Mouse (Mus musculus) left cerebral cortex, postnatal 36 days (tissue): ENCODE measurements around the gene Dlgap3. TPM values are rescaled to one million over a fixed set of nuclear protein-coding genes. Genes with fewer than 3 reads are reported as not detected.

ENCODE experiments used
- DNase-seq, 2 experiments: peaks; one replicate each; pipeline ENCODE4 v3.0.0; 2021 to 2022; ENCODE audit warnings: low spot score in 2 of 2, mixed read lengths in 1 of 2
- intact Hi-C: fragments of 180-260 bp; cut with DNase I; formaldehyde crosslinking; loops from one replicate; pipeline ENCODE4 v1.15.1; 2025
- total RNA-seq, 2 experiments: library from RNA; stranded (reverse); gene quantifications; 2 replicates each; pipeline ENCODE4 v1.2.3; 2021

The Dlgap3 gene
- total RNA-seq, 2 experiments from 2014 or later, result 380 to 420 TPM

- intact Hi-C loops, result loop anchor here (2.0 to 5.0 kb wide), 2 partner anchors 64 to 85 kb away; no protein-coding TSS in a partner anchor
- DNase-seq, result peak in 1 of 2 experiments; percentile 43
Observed at GRCm38 (mm10) chr4:127237271-127237670, 68.3 kb downstream of the Dlgap3 start.

- DNase-seq, result no peak
- intact Hi-C loops, result loop anchor here (5.0 kb wide), 2 partner anchors 165 to 180 kb away; partner anchors contain the start of genes Zmym1 and Zmym6
Observed at GRCm38 (mm10) chr4:127242696-127243095, 73.7 kb downstream of the Dlgap3 start.

GRCm38 (mm10) chr4:127243552-127243951 lies 74.5 kb downstream of the Dlgap3 start, which contains the start of gene Smim12:
Smim12 (plus strand) TSS chr4:127243784.
- intact Hi-C loops, result loop anchor here (5.0 kb wide), 2 partner anchors 166 to 181 kb away; partner anchors contain the start of genes Zmym1 and Zmym6

GRCm38 (mm10) chr4:127243953-127244352 lies 74.9 kb downstream of the Dlgap3 start:
- no peak for DNase-seq

More at GRCm38 (mm10) chr4:127243552-127243951, 74.5 kb downstream of the Dlgap3 start, which contains the start of gene Smim12:
- peak; percentile 98 to 99 for DNase-seq

GRCm38 (mm10) chr4:127249701-127250349 lies 80.8 kb downstream of the Dlgap3 start:
- intact Hi-C loops, result loop anchor here (5.0 kb wide), 1 partner anchor 208 kb away; no protein-coding TSS in a partner anchor

More at GRCm38 (mm10) chr4:127243953-127244352, 74.9 kb downstream of the Dlgap3 start:
- intact Hi-C loops, result loop anchor here (5.0 kb wide), 2 partner anchors 167 to 182 kb away; partner anchors contain the start of genes Zmym1 and Zmym6

GRCm38 (mm10) chr4:127251963-127252585 lies 83.1 kb downstream of the Dlgap3 start:
- intact Hi-C loops, result loop anchor here (2.0 kb wide), 1 partner anchor 67 kb away; no protein-coding TSS in a partner anchor
- DNase-seq, result peak; percentile 40 to 60

More at GRCm38 (mm10) chr4:127249701-127250349, 80.8 kb downstream of the Dlgap3 start:
- DNase-seq, result peak; percentile 91 to 94

GRCm38 (mm10) chr4:127256739-127257138 lies 87.7 kb downstream of the Dlgap3 start:
- no peak for DNase-seq
- intact Hi-C loops, result no loop called here

- intact Hi-C loops, result no loop called here
- no peak for DNase-seq
Observed at GRCm38 (mm10) chr4:127258186-127258897, 89.3 kb downstream of the Dlgap3 start.

- no peak for DNase-seq
- intact Hi-C loops, result no loop called here
Observed at GRCm38 (mm10) chr4:127261601-127262000, 92.6 kb downstream of the Dlgap3 start.

- intact Hi-C loops, result no loop called here
- no peak for DNase-seq
Observed at GRCm38 (mm10) chr4:127263438-127264182, 94.6 kb downstream of the Dlgap3 start.

GRCm38 (mm10) chr4:127264183-127264554 lies 95.2 kb downstream of the Dlgap3 start:
- intact Hi-C loops, result no loop called here

GRCm38 (mm10) chr4:127278451-127279001 lies 109.5 kb downstream of the Dlgap3 start:
- intact Hi-C loops, result no loop called here
- no peak for DNase-seq

More at GRCm38 (mm10) chr4:127264183-127264554, 95.2 kb downstream of the Dlgap3 start:
- DNase-seq, result no peak

GRCm38 (mm10) chr4:127279241-127279640 lies 110.2 kb downstream of the Dlgap3 start:
- intact Hi-C loops, result no loop called here
- DNase-seq, result no peak

Other genes with a start within 250 kb of the Dlgap3 start
- 10 to 100 TPM; 43.4 to 61.0 TPM for gene Zmym4, start 201.1 kb upstream of the Dlgap3 start, total RNA-seq
- gene Sfpq, start 147.9 kb upstream of the Dlgap3 start, total RNA-seq, result 100 to 1,000 TPM; 163 to 281 TPM
- 10 to 100 TPM in 1 of 2 experiments, 1 to 10 TPM in 1; 9.8 to 15.9 TPM for gene Zmym1, start 108.1 kb upstream of the Dlgap3 start, total RNA-seq
- gene Zmym6, start 91.8 kb upstream of the Dlgap3 start, total RNA-seq, result 10 to 100 TPM; 27.0 to 38.0 TPM
- 1 to 10 TPM; 1.9 to 4.1 TPM for gene Tmem35b, start 45.5 kb upstream of the Dlgap3 start, total RNA-seq
- 10 to 100 TPM; 52.6 to 59.2 TPM for gene Smim12, start 74.6 kb downstream of the Dlgap3 start, total RNA-seq
- 1 to 10 TPM; 3.6 to 4.5 TPM for gene Gja4, start 144.8 kb downstream of the Dlgap3 start, total RNA-seq
- not detected for gene Gjb3, start 161.6 kb downstream of the Dlgap3 start, total RNA-seq
- not detected for gene Gjb4, start 184.9 kb downstream of the Dlgap3 start, total RNA-seq
- not detected for gene Gjb5, start 189.0 kb downstream of the Dlgap3 start, total RNA-seq